Mouse (Mus musculus) ZHBTc4 (cell line): ENCODE results near the gene Olfr212.
"Not testable (repeated sequence)": the region's sequence is repeated elsewhere in the genome, so short reads cannot be mapped to it uniquely, and the experiment has no call there.

Experiments used
- DNase-seq: peaks from one replicate; pipeline ENCODE4 v3.0.0-alpha.2; 2011; ENCODE audit warnings: low read depth, low spot score

Gene Olfr212

GRCm38 (mm10) chr6:116506302-116507003 is at the start of gene Olfr212:
TSS of gene Olfr212 (plus strand) at chr6:116506516.
- peak; percentile 12 for DNase-seq

- no peak for DNase-seq
These were observed 47.6 kb upstream of the Olfr212 start for GRCm38 (mm10) chr6:116458728-116459127.

DNA sequence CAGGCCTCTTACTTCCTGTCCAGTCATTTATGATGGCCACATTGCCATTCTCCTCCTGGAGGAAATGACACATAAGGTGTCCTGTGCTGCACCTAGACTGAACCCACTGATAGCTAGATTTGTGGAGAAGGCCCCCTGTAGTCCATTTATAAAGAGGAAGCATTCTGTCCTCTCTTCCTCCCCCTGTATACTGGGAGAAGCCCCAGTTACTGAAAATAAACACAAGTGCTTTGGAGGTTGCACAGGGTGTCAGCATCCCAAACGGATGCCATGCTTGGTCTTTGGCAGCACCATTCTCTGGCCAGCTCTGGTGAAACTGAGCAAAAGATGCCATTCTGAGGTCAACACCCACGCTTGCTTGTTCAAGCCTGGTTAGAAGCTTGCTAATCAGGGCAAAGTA is 47.1 kb upstream of the Olfr212 start:
- no peak for DNase-seq

- DNase-seq = peak; percentile 45
These were observed 45.6 kb upstream of the Olfr212 start, which contains the start of gene Alox5 for GRCm38 (mm10) chr6:116460544-116461283. TSS of gene Alox5 (minus strand) at chr6:116461178.

DNA sequence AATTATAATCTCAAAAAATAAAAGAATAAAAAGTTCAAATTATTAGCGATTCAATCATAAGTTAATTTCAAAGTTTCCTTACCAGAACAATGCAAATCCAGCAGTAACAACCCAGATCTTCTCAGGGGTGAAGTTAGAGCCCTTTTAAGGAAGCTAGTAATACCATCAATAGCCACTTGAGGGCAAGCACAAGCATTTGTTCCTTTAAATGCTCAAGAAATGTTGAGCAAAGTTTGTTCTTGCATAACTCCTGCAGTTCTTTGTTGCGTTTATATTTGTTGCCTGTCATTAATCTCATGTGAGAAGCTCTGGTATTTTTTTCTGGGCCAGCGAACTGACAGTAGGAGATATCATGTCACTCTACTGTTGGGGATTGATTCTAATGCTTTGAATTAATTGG is 38.2 kb upstream of the Olfr212 start:
- DNase-seq = peak; percentile 37

- no peak for DNase-seq
These were observed 21.2 kb upstream of the Olfr212 start for GRCm38 (mm10) chr6:116485081-116485480.

- DNase-seq = no peak
These were observed 19.5 kb upstream of the Olfr212 start for GRCm38 (mm10) chr6:116486833-116487232.

DNA sequence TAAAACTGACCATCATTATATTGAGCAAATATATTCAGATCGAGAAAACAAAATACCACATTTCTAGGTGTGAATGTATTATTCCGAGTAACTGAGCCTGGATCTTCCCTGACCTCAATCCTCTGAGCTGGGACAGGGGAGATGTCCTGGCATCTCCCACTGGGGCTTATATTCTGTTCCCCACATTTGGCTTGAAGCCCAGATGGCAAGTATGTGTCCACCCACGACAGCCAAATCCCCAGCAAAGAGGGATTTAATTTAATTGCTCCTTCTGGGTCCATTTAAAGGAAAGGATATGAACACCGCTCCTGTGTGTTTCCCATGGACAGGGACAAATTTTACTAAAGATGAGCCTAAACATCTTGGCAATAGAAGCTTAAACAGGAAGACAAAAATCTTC is 17.5 kb upstream of the Olfr212 start, which contains the start of gene Olfr211:
Olfr211 (plus strand) TSS at position 301 of the 400 bp plus-strand sequence.
- DNase-seq = no peak

GRCm38 (mm10) chr6:116493742-116494141 is 12.6 kb upstream of the Olfr212 start:
- DNase-seq = no peak

GRCm38 (mm10) chr6:116495960-116496359 is 10.4 kb upstream of the Olfr212 start:
- no peak for DNase-seq

DNA sequence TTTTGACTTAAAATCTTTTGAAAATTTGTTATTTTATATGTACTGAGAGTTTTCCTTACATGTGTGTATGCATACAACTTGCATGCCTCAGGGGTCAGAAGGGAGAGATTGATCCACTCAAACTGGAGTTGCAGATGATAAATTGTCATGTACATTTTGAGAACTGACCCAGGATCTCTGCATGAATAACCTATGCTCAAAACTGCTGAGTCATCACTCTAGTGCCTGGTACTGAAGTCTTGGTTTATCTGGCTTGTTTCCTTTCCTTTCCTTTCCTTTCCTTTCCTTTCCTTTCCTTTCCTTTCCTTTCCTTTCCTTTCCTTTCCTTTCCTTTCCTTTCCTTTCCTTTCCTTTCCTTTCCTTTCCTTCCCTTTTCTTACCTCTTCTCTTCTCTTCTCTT is 8.5 kb downstream of the Olfr212 start:
- DNase-seq = no peak

GRCm38 (mm10) chr6:116538156-116538555 is 31.8 kb downstream of the Olfr212 start, which contains the start of gene Olfr213:
TSS of gene Olfr213 (plus strand) at chr6:116538456.
- no peak for DNase-seq

GRCm38 (mm10) chr6:116542500-116542899 is 36.2 kb downstream of the Olfr212 start:
- no peak for DNase-seq

GRCm38 (mm10) chr6:116550841-116551240 is 44.5 kb downstream of the Olfr212 start, which contains the start of gene Gm5580:
TSS of gene Gm5580 (plus strand) at chr6:116551141.
- not testable (repeated sequence) for DNase-seq

DNA sequence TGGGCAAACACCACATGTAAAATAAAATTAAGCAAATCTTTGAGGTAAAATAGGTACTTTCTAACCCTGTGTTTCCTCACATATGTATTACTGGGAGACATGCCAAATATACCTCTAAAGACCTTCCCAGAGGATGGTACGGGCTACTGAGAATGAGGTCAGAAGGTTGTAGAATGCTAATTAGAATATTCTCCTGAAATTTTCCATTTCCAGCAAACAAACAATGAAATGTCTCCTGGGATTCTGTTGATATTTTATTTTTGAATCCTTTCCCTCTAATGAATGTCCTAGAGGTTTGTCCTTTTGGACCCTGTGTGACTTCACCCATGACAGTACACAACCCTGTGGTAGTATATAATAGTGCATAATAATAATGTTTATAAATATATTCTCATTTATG is 47.6 kb downstream of the Olfr212 start, which contains the start of gene Olfr214:
Olfr214 (plus strand) TSS at position 301 of the 400 bp plus-strand sequence.
- DNase-seq = no peak

- DNase-seq = no peak
These were observed 48.6 kb downstream of the Olfr212 start for GRCm38 (mm10) chr6:116554952-116555351.
